Mouse (Mus musculus): ENCODE data around the gene 2310003L06Rik.

2310003L06Rik gene

DNA sequence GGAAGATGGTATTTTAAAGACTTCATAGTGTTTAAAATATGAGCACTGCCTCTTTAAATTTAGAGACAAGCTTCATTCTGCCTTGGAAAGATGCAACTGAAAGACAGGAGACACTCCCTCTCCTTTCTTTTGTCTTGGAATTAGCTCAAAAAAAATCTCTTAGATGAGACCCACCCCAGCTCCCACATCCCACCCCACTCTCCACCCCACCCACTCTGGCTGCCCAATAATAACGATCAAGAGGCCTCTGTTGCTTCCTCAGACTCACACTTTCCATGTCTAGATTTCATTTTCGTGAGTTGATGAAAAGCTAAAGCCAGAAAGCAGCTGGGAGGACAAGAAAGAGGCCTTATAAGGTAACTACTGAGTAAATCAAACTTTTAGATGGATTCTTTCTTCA lies at the start of gene 2310003L06Rik, which contains the start of gene Gm28434:
Gene 2310003L06Rik, plus strand, starts transcription at position 259 of the 400 bp plus-strand sequence.
Gene Gm28434, plus strand, starts transcription at position 317 of the 400 bp plus-strand sequence.
- DNase-seq (ENCODE audit: low spot score in 2 of 2), result no peak

DNA sequence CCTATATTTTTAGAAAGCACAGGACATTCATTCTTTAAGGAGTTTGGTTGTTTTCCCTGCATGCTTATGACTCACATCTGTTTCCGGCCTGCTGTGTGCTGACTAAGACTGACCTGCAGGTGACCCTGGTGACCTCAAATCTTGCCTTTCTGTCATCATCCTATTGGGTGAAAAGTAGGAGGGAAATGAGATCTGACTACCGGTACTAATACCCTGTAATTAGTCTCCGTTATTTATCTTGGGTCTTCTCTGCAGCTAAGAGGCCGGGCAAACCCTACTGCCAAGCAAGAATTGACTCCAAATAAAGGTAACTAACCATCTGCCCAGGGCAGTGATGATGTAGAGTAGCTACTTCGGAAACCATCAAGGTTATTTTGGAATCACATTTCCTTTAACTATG lies 43.9 kb upstream of the 2310003L06Rik start, which contains the start of gene Csn3:
Gene Csn3, plus strand, starts transcription at position 208 of the 400 bp plus-strand sequence.
- DNase-seq (ENCODE audit: low spot score in 2 of 2), result no peak

DNA sequence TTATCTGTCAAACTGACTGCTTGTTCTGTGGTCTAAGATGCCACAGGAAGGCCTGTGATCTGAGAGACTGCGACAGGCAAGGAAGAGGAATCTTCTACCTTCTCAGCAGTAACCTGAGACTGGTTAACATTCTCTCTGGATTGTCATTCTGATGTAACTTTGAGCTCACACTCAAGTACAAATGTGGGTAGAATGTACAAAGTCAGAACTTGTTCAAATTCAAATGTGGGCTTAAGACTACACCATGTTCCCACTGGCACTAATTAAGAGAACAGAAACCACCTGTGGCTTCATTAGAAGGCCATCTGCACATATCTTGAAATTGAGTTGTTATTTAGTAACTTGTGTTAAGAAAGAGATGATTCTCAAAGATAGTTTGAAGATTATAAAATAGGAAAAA lies 37.7 kb upstream of the 2310003L06Rik start:
- no peak for DNase-seq (ENCODE audit: low spot score in 2 of 2)

GRCm38 (mm10) chr5:87940752-87941151 lies 28.5 kb upstream of the 2310003L06Rik start:
- DNase-seq (ENCODE audit: low spot score in 2 of 2), result no peak

DNA sequence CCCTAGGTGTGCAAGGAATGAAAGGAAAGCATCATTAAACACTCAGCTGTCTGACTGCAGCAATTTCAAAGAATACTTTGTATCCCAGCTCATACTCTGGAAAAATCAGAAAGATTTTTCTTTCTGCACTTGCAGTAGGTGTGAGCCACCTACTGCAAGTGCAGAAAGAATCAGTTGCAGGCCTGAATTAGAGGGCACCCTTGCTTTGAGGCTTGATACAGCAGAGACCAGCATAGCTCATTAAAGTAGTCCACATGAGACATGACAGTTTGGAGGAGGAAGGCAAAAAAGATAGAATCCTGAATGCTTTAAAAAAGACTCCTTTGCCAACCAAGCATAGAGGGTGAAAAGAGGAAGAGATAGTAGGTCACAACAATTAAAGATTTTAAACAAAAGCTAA lies 26.7 kb upstream of the 2310003L06Rik start:
- no peak for DNase-seq (ENCODE audit: low spot score in 2 of 2)

DNA sequence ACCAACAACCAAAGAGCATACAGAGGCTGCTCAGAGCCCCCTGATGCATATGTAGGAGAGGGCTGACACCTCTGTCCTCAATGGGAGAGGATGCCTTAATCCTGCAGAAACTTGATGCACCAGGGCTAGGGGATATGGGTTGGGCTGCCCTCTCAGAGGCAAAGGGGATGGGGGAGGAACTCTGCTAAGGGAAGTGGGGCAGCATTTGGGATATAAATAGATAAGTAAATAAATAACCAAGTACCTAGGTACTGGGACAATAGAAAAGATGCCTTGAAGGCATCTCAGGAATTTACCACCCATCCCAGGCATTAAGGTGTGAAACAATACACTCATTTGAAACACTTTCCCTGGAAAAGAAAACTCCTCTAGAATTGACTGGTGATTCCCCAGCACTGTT lies 17.4 kb upstream of the 2310003L06Rik start:
- no peak for DNase-seq (ENCODE audit: low spot score in 2 of 2)

GRCm38 (mm10) chr5:87979139-87979538 lies 9.9 kb downstream of the 2310003L06Rik start, which contains the start of gene Cabs1:
Cabs1 (plus strand) TSS chr5:87979439.
- no peak for DNase-seq (ENCODE audit: low spot score in 2 of 2)

DNA sequence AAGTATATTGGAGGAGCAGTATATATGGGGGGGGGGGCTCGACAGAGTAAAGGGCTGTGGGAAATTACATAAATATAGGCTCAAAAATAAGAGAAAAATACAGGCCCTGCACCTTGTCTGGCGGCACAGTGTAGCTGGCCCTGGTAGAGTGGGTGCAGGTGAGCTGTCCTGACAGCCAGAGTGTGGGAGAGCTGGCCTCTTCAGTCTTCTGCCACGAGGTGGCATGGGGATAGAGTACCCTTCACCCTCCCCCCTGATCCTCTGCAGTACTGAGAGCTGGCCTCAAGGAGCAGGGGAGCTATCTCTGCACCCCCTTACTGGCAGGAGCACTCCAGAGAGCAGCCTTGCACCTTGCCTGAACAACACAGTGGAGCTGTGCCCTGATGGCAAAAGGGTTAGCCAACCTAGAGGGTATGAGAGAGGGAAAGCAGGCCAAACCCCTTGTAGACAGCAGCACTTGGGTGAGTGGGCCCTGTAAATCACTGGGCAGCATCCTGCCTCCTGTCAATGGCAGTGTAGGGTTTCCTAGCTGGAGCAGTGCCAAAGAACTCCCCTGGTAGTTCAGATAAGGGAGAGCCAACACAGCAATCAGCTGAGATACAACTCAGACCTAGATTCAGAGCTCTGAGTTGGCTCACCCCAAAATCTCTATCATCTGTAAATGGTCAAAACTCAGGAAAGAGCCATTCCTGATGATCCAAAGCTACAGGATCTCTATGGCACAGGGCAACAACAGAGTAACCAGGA lies 13.4 kb downstream of the 2310003L06Rik start:
- DNase-seq (ENCODE audit: low spot score in 2 of 2), result no peak

DNA sequence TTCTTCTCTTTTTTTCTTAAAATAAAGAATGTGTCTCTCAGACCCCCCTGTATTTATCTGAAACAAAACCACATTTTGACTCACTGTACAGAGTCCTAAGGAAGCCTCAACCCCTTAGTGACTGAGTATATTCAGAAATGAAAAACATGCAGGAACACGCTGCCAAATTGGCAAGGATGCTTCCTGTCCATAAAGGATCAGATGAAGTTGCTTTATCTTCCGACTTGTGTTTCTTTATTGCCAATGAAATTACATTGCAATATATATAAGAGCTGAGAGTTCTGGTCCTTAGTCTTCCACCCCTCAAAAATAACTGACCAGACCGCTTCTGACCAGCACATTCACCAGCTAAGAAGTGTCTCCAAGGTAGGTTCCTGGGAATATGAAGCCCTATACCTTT lies 33.0 kb downstream of the 2310003L06Rik start, which contains the start of gene Smr3a:
Gene Smr3a, plus strand, starts transcription at position 301 of the 400 bp plus-strand sequence.
- no peak for DNase-seq (ENCODE audit: low spot score in 2 of 2)

- DNase-seq (ENCODE audit: low spot score in 2 of 2), result no peak
Observed at GRCm38 (mm10) chr5:88005241-88005640, 36.0 kb downstream of the 2310003L06Rik start.
